Comparison of ENCODE assay signal across 20 mouse cellular contexts in genomic region chr5:83267148-83267776, GRCm38 (mm10).
DNase-seq lines count a peak whose midpoint lies in the region; ATAC-seq and TF ChIP-seq lines count a peak whose summit lies in the region.
"Had no signal": no experiment of that assay in that cellular context is flagged by ENCODE, and none has a peak within 500 bp of the region (broad histone marks: within the 10 kb centered on the region; RNA-seq: fewer than 3 reads in every experiment).

No protein-coding gene starts in this region.

- no peak overlapping the region for H3K4me3 ChIP-seq in heart, embryonic 12.5 days
- no peak overlapping the region for H3K4me3 ChIP-seq in intestine, embryonic 15.5 days (replicated peaks)
- H3K4me3 ChIP-seq in intestine, postnatal 0 days (ENCODE audit: low read depth, low read length): no peak overlapping the region
- no peak overlapping the region for H3K4me3 ChIP-seq in lung, embryonic 15.5 days
- H3K4me3 ChIP-seq in intestine, embryonic 16.5 days (ENCODE audit: low read length): no peak overlapping the region
- H3K4me3 ChIP-seq: embryonic facial prominence, embryonic 12.5 days; forebrain, embryonic 13.5 days; hindbrain, embryonic 13.5 days had no signal

- WGBS in heart, embryonic 12.5 days: 49% methylated on average over 2 of the region's 2 CpGs
- 49% methylated on average over 2 of the region's 2 CpGs for WGBS in intestine, embryonic 15.5 days
- WGBS in intestine, postnatal 0 days: 51% methylated on average over 2 of the region's 2 CpGs
- WGBS in lung, embryonic 15.5 days: 31% methylated on average over 2 of the region's 2 CpGs
- 46% methylated on average over 2 of the region's 2 CpGs for WGBS in intestine, embryonic 16.5 days

- ATAC-seq in heart, embryonic 12.5 days (ENCODE audit: insufficient number of reproducible peaks, low FRiP score): no peak
- ATAC-seq in intestine, embryonic 15.5 days: peak; percentile 62; the same call in 1 of the 2 replicates
- ATAC-seq in intestine, postnatal 0 days: no peak
- peak; percentile 35; the same call in 1 of the 2 replicates for ATAC-seq in lung, embryonic 15.5 days (ENCODE audit: borderline replicate concordance, extremely low read depth, low FRiP score, low TSS enrichment)
- ATAC-seq in intestine, embryonic 16.5 days: peak; percentile 80
- ATAC-seq: forebrain, embryonic 13.5 days; forebrain, postnatal 0 days; hindbrain, postnatal 0 days had no signal

- no peak overlapping the region for H3K9ac ChIP-seq in heart, embryonic 12.5 days
- H3K9ac ChIP-seq in intestine, embryonic 15.5 days: no peak overlapping the region
- no peak overlapping the region for H3K9ac ChIP-seq in intestine, postnatal 0 days (ENCODE audit: low read depth, low read length)
- no peak overlapping the region for H3K9ac ChIP-seq in lung, embryonic 15.5 days
- no peak overlapping the region for H3K9ac ChIP-seq in intestine, embryonic 16.5 days (ENCODE audit: low read depth, low read length)
- H3K9ac ChIP-seq: embryonic facial prominence, embryonic 12.5 days; forebrain, embryonic 13.5 days; forebrain, postnatal 0 days; hindbrain, embryonic 13.5 days had no signal

- no peaks in the 10 kb centered on the region for H3K9me3 ChIP-seq in heart, embryonic 12.5 days (replicated peaks)
- no peaks in the 10 kb centered on the region for H3K9me3 ChIP-seq in intestine, embryonic 15.5 days
- no peaks in the 10 kb centered on the region for H3K9me3 ChIP-seq in intestine, postnatal 0 days (ENCODE audit: control insufficient read depth)
- no peaks in the 10 kb centered on the region for H3K9me3 ChIP-seq in lung, embryonic 15.5 days
- H3K9me3 ChIP-seq in intestine, embryonic 16.5 days (ENCODE audit: control insufficient read depth, low read length): no peaks in the 10 kb centered on the region
- H3K9me3 ChIP-seq: embryonic facial prominence, embryonic 12.5 days; forebrain, embryonic 13.5 days; hindbrain, embryonic 13.5 days had no signal

- no peaks in the 10 kb centered on the region for H3K36me3 ChIP-seq in heart, embryonic 12.5 days
- H3K36me3 ChIP-seq in intestine, embryonic 15.5 days: no peaks in the 10 kb centered on the region
- no peaks in the 10 kb centered on the region for H3K36me3 ChIP-seq in intestine, postnatal 0 days (ENCODE audit: control insufficient read depth, insufficient read depth)
- H3K36me3 ChIP-seq in lung, embryonic 15.5 days: no peaks in the 10 kb centered on the region
- H3K36me3 ChIP-seq in intestine, embryonic 16.5 days (ENCODE audit: control insufficient read depth, insufficient read depth, low read length): no peaks in the 10 kb centered on the region
- H3K36me3 ChIP-seq: embryonic facial prominence, embryonic 12.5 days; hindbrain, embryonic 13.5 days had no signal

- peak overlapping the region; percentile 43 for H3K27ac ChIP-seq in heart, embryonic 12.5 days (ENCODE audit: poor library complexity, severe bottlenecking)
- H3K27ac ChIP-seq in intestine, embryonic 15.5 days: no peak overlapping the region
- H3K27ac ChIP-seq in intestine, postnatal 0 days (ENCODE audit: low read depth, low read length): no peak overlapping the region
- peak overlapping the region; percentile 53; the same call in 1 of the 2 replicates for H3K27ac ChIP-seq in lung, embryonic 15.5 days
- H3K27ac ChIP-seq in intestine, embryonic 16.5 days (ENCODE audit: low read length): no peak overlapping the region
- H3K27ac ChIP-seq: embryonic facial prominence, embryonic 12.5 days; forebrain, embryonic 13.5 days; hindbrain, embryonic 13.5 days; hindbrain, postnatal 0 days had no signal

- no peak overlapping the region for H3K4me2 ChIP-seq in heart, embryonic 12.5 days
- H3K4me2 ChIP-seq in intestine, embryonic 15.5 days (replicated peaks): no peak overlapping the region
- H3K4me2 ChIP-seq in intestine, postnatal 0 days (replicated peaks; ENCODE audit: low read depth): no peak overlapping the region
- no peak overlapping the region for H3K4me2 ChIP-seq in lung, embryonic 15.5 days
- no peak overlapping the region for H3K4me2 ChIP-seq in intestine, embryonic 16.5 days (ENCODE audit: low read depth, low read length)
- H3K4me2 ChIP-seq: embryonic facial prominence, embryonic 12.5 days; forebrain, embryonic 13.5 days; hindbrain, embryonic 13.5 days had no signal

- TF ChIP-seq CTCF in intestine, postnatal 0 days (IDR thresholded peaks at IDR 0.05; ENCODE audit: low read depth): no peak

- intact Hi-C loops in heart, postnatal 10 days (cut with DNase I): no loop called here

- H3K27me3 ChIP-seq in heart, embryonic 12.5 days (replicated peaks): no peaks in the 10 kb centered on the region
- no peaks in the 10 kb centered on the region for H3K27me3 ChIP-seq in intestine, embryonic 15.5 days (replicated peaks)
- H3K27me3 ChIP-seq in intestine, postnatal 0 days (replicated peaks; ENCODE audit: control insufficient read depth, insufficient read depth, low read length): no peaks in the 10 kb centered on the region
- no peaks in the 10 kb centered on the region for H3K27me3 ChIP-seq in lung, embryonic 15.5 days
- no peaks in the 10 kb centered on the region for H3K27me3 ChIP-seq in intestine, embryonic 16.5 days (replicated peaks; ENCODE audit: control insufficient read depth, insufficient read depth, low read length)
- H3K27me3 ChIP-seq: embryonic facial prominence, embryonic 12.5 days; forebrain, embryonic 13.5 days; hindbrain, embryonic 13.5 days had no signal

- peaks cover 3% of the 10 kb centered on the region; the same call in 1 of the 2 replicates for H3K4me1 ChIP-seq in heart, embryonic 12.5 days (replicated peaks)
- no peaks in the 10 kb centered on the region for H3K4me1 ChIP-seq in intestine, embryonic 15.5 days (replicated peaks)
- H3K4me1 ChIP-seq in intestine, postnatal 0 days (replicated peaks; ENCODE audit: control insufficient read depth, insufficient read depth, low read length): no peaks in the 10 kb centered on the region
- no peaks in the 10 kb centered on the region for H3K4me1 ChIP-seq in lung, embryonic 15.5 days
- H3K4me1 ChIP-seq in intestine, embryonic 16.5 days (ENCODE audit: control insufficient read depth, insufficient read depth, low read length): no peaks in the 10 kb centered on the region
- H3K4me1 ChIP-seq: embryonic facial prominence, embryonic 12.5 days; forebrain, embryonic 13.5 days; hindbrain, embryonic 13.5 days had no signal

- DNase-seq in heart, postnatal 10 days: no peak
- DNase-seq in lung, postnatal 36 days: no peak
- DNase-seq in spleen, postnatal 4 days (ENCODE audit: low spot score in 2 of 2): no peak
- DNase-seq: adrenal gland, postnatal 10 days; cerebellum, adult 11 months; cerebellum, adult 8-10 months; cerebellum, postnatal 14 days; embryo, embryonic 11 days; forebrain, postnatal 0 days; gastrocnemius, postnatal 14 days; heart, postnatal 14 days had no signal

Comparison
In these comparisons a context has a peak if more than half of its experiments do, and no peak if none do; other contexts are left out.
1. ATAC-seq: peak in intestine, embryonic 15.5 days (single experiment), lung, embryonic 15.5 days (single experiment) and intestine, embryonic 16.5 days (single experiment); none in heart, embryonic 12.5 days (single experiment) and intestine, postnatal 0 days (single experiment).
2. H3K27ac ChIP-seq: peak in heart, embryonic 12.5 days (single experiment) and lung, embryonic 15.5 days (single experiment); none in intestine, embryonic 15.5 days (single experiment), intestine, postnatal 0 days (single experiment) and intestine, embryonic 16.5 days (single experiment).